Mouse (Mus musculus): ENCODE measurements at regions not wholly inside any gene's neighbourhood (a gene's known extent, or its start where the extent isn't known, plus 50 kb on each side); places are given as distances from the start of the nearest gene placed in this dataset.

DNA sequence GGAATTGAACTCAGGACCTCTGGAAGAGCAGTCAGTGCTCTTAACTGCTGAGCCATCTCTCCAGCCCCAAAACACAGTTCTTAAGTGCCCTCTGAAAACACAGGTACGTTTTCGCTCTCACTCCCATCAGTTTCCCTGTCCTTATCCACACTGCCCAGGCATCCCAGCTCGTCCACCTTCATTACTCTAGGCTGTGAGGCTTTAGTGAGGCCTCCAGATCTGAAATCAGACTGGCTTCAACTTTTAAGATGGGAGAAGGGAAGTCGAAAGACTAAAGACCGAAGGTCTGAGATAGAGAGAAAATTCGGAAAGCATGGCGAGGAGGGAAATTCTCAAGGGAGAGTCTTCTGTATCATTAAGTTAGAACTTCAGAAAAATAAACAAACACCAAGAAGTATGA is 54.8 kb upstream of the Tet2 start:
- Histone ChIP-seq H3K4me3 (ENCODE audit: insufficient read depth, low read depth, low read length) (no peak overlapping the region), H3K27ac (replicated peaks; ENCODE audit: low read depth, low read length) (no peak overlapping the region)

DNA sequence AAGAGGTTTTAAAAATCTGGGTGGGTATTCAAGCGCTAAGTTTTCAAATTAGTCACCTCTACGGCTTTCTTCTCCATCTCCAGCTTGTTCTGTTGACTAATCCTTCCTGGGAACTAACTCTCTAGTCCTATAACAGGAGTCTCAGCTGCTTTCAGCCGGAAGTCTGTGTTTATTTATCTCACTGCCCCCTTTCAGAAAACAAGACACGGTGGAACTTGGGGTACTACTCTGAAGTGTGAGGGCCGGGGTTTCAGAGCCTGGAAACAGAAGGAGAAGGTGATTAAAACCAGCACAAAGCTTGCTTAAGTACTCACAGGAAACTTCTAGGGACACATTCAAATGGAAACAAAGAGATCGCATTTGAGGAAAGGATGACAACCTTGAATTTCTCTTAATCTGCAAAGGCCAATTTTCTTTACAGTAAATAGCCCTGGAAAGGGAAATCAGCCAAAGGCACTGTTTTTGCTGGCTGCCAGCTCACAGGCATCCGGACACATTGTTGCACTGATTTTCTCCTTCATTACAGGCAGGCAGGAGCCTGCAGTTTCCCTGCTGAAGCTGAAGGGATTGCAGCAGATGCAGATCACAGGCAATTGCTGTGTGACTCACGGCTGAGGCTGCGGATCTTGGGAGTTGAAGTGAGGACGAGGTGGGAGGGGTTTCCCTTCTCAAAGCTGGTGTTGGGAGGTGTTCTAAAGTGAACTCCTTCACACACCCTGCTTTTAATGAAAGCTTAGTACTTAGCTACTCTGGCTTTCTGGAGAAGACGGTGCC is 55.7 kb upstream of the Tet2 start:
- Histone ChIP-seq H3K4me1 (ENCODE audit: control insufficient read depth, insufficient read depth, insufficient read length, low read length) (peaks cover 4% of the 10 kb centered on the region; the same call in 1 of the 2 replicates), H3K4me3 (ENCODE audit: insufficient read depth, low read depth, low read length) (no peak overlapping the region), H3K27ac (replicated peaks; ENCODE audit: low read depth, low read length) (no peak overlapping the region; the same call in 1 of the 2 replicates)

More for the DNA sequence above, 54.8 kb upstream of the Tet2 start:
- H3K4me1 ChIP-seq (ENCODE audit: control insufficient read depth, insufficient read depth, insufficient read length, low read length): peaks cover 4% of the 10 kb centered on the region; the same call in 1 of the 2 replicates

DNA sequence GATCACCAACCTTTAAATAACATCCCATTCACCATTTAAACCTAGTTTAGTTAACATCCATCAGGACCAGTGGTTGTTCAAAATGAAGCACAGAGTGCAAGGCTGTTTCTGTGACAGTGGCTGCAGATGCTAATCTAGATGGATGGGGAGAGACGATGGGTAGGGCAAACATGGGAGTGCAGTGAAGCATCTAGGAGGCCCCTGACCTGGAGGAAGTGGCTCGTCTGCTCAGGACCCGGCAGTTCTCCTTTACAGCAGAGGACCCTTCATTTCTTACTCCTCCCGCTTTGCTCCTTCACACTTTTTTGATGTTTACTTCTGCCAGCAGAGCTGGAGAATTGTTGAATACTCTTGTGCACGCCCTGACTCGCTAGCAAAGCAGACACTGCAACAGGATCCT is 60.5 kb upstream of the Tet2 start:
- Histone ChIP-seq H3K4me1 (ENCODE audit: control insufficient read depth, insufficient read depth, insufficient read length, low read length) (peaks cover 4% of the 10 kb centered on the region; the same call in 1 of the 2 replicates), H3K27ac (replicated peaks; ENCODE audit: low read depth, low read length) (no peak overlapping the region), H3K4me3 (ENCODE audit: insufficient read depth, low read depth, low read length) (no peak overlapping the region)

DNA sequence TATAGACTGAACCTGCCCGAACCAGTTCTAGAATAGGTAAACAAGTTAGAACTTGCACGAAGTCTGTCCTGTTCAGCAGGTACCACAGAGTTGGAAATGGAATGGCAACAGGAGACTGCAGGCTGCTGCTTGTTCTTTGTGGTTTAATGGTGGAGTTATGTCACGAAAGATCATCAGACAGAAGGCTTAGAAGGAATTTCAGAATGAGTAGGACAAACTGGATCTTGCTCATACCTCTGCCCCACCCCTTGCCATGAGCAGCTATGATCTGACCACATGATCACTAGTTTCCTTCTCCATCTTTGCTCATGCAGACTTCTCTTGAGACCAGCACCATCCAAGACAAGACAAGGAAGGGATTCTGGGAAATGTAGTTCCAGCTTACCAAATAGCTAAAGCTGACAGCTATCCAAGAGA is 63.9 kb upstream of the Tet2 start:
- Histone ChIP-seq H3K4me1 (ENCODE audit: control insufficient read depth, insufficient read depth, insufficient read length, low read length) (no peaks in the 10 kb centered on the region), H3K27ac (replicated peaks; ENCODE audit: low read depth, low read length) (no peak overlapping the region), H3K4me3 (ENCODE audit: insufficient read depth, low read depth, low read length) (no peak overlapping the region)

DNA sequence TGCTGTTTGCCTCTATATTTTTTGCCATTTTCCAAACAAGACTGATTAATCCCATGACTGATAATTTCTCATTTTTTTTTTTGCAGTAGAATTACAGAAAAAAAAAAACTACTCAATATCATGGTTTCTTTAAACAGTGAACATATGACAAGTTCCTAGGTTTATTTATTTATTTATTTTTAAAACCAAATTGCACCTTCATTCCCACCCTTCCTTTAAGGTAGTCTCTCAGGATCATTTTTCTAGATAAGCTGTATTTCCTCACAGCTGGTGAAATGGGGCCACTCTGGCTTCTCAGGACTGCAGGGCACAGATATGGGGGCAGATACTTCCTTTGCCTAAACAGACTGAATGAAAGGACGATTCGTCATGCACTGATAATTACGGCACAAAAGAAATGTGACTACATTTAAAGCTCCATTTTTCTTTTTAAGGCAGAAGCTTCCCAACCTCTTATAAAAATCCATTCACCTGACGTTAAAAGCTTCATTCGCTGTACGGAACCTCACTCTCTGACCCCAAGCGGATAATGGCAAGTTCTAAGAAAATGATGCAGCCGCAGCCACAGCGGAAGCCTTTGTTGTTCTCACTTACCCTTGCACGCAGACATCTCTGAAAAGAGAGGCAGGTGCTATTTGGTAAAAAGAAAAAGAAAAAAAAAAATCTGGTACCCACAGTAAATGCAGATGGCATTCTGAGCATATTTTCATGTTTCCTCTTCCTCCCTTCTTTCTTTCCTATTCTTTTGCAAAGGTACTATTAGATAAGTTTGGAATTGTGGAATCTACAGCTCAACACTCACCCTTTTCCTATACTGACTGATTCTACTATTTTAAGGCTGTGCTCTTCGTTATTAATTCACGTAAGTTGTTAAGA is 69.1 kb upstream of the Tet2 start:
- no peaks in the 10 kb centered on the region for H3K4me1 ChIP-seq (ENCODE audit: control insufficient read depth, insufficient read depth, insufficient read length, low read length)
- H3K27ac ChIP-seq (replicated peaks; ENCODE audit: low read depth, low read length): no peak overlapping the region
- no peak overlapping the region for H3K4me3 ChIP-seq (ENCODE audit: insufficient read depth, low read depth, low read length)

DNA sequence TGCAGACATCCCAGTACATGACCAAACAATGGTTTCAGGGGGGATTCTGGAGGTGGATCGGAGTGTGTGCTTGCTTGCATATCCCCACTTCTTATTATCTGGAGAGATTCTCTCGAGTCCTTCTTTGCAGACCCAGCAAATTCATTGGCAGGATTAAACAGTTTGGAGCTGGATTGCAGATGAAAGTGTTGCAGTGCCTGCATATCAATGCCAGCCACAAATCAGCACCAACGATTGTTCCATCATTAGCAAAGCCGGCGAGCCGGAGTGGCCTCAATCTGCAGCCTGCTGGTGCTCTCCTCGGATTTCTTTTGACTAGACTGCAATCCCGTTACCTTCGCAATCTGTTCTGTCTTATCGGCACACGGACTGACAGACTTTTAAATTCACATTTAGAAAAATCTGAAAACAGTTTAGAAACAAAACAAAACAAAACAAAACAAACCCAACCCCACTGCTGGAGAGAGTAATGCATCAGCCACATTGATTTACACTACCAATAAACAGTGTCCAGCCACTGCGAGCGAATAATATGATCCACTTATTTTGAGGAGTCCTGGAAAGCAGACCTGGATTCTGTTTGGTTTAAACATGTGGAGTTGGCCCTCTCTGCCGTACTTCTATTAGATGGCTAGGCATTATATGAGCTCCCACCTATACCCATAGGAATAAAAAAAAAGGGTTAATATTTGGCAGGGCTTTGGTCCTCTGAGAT is 69.9 kb upstream of the Tet2 start:
- Histone ChIP-seq H3K4me3 (ENCODE audit: insufficient read depth, low read depth, low read length) (no peak overlapping the region), H3K27ac (replicated peaks; ENCODE audit: low read depth, low read length) (no peak overlapping the region)

DNA sequence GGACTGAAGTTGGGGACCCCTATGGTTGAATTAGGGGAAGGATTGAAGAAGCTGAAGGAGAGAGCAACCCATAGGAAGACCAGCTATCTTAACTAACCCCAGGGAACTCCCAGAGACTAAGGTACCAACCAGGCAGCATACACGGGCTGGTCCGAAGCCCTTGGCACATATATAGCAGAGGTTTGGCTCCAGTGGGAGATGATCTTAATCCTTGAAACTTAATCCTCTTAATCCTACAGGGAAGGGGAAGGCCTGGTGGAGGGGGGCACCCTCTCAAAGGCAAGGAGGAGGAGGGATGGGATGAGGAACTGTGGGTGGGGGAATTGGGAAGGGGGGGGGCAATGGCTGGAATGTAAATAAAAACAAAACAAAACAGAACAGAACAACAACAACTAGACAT is 72.1 kb upstream of the Tet2 start:
- H3K4me3 ChIP-seq (ENCODE audit: insufficient read depth, low read depth, low read length): no peak overlapping the region
- no peaks in the 10 kb centered on the region for H3K4me1 ChIP-seq (ENCODE audit: control insufficient read depth, insufficient read depth, insufficient read length, low read length)
- no peak overlapping the region for H3K27ac ChIP-seq (replicated peaks; ENCODE audit: low read depth, low read length)

More for the DNA sequence above, 69.9 kb upstream of the Tet2 start:
- no peaks in the 10 kb centered on the region for H3K4me1 ChIP-seq (ENCODE audit: control insufficient read depth, insufficient read depth, insufficient read length, low read length)

DNA sequence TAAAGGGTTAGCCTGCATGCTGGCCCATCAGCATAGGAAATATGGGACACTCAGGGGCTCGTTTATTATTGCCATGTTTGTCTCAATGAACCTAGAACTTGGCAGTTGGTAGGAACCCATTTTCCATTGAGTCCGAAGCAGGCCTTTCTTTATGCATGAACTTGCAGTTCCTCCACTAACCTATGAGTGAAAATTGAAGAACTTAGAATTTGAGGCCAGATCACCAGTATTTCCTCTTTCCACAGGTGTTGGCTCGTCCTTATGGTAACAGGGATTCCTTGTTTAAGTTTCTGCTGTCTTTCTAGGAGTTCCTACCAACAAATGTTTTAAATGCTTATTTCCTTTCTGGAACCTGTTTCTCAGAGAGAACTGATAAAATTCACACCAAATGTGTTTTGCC is 73.6 kb upstream of the Tet2 start:
- H3K4me3 ChIP-seq (ENCODE audit: insufficient read depth, low read depth, low read length): no peak overlapping the region
- H3K27ac ChIP-seq (replicated peaks; ENCODE audit: low read depth, low read length): no peak overlapping the region
- H3K4me1 ChIP-seq (ENCODE audit: control insufficient read depth, insufficient read depth, insufficient read length, low read length): no peaks in the 10 kb centered on the region

DNA sequence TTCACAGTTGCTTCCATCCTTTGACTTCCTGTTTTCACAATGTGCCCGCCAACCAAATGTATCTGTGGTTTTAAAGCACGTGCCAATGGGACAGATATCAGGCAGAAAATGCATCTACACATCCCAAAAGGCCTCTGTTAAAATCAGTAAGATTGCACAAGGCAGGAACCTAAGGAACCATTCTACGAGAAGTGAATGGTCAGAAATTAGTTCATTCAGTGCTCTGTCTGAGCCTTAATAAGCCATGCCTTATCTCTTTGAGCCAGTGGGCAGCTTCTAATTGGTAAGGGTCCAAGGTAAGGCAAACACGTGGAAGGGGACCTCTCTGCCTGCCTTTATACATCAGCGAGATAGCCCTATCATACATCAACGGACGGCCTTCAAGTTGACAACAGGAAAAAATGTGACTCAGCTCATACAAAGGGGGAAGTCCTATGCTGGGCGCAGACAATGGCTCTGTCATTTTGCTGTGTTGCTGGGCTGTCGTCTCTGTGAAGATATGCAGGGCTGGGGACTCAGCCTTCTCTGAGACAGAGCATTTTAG is 78.3 kb upstream of the Tet2 start:
- no peak overlapping the region; the same call in 1 of the 2 replicates for H3K27ac ChIP-seq (replicated peaks; ENCODE audit: low read depth, low read length)
- H3K4me1 ChIP-seq (ENCODE audit: control insufficient read depth, insufficient read depth, insufficient read length, low read length): no peaks in the 10 kb centered on the region
- H3K4me3 ChIP-seq (ENCODE audit: insufficient read depth, low read depth, low read length): no peak overlapping the region

DNA sequence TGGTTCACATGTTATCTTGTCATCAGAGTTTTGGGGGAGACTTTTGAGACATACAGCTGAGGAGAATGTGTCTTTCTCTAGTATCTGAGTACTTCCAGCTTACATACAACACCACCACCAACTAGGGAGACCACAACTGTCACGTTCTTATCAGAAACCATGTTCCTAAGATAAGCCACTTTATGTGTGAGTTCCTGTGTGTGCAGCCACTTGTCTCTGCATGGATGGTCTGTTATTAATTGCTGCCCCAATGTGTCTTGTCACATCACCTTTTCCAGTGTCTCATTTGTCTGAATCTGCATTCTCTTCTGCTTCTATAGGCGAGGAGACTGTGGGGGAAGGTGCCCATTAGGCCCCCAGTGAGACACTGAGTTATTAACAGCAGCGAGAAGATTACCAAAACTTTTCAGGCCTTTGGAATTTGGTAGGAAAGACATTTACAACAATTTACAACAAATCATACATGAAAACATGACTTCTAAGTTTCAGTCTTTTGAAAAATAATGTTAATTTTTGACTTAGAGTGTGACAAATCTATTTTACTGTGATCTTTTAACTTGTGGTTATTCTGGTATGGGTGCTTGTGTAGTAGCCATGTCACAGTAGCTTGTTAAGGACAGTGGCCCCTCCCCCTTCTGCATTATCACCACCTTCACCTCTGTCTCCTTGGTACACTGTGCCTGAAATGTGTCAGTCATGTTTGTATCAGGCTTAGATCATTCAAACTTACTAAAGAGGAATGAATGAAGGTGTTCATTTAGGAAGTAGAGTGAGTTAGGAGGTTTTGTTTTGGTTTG is 79.3 kb upstream of the Tet2 start:
- H3K4me1 ChIP-seq (ENCODE audit: control insufficient read depth, insufficient read depth, insufficient read length, low read length): no peaks in the 10 kb centered on the region
- H3K4me3 ChIP-seq (ENCODE audit: insufficient read depth, low read depth, low read length): no peak overlapping the region
- H3K27ac ChIP-seq (replicated peaks; ENCODE audit: low read depth, low read length): no peak overlapping the region

DNA sequence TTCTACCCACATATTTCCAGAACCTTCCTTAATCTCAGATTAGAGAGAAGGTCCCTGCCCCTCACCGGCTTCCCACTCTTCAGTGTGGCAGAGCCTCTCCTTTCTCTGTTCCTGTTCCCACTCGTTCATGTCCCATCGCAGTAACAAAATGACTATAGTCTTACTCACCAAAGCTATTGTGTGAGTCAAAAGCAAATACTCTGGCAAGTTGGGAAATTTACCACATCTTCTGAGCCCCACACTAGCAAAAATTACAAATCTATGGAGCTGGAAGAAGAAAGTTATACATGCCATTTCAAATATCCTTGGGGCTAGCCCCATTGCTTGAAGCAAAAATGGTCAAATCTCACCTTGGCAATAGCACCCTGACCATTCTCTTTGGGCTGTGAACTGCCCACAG is 80.1 kb upstream of the Tet2 start:
- Histone ChIP-seq H3K4me3 (ENCODE audit: insufficient read depth, low read depth, low read length) (no peak overlapping the region), H3K4me1 (ENCODE audit: control insufficient read depth, insufficient read depth, insufficient read length, low read length) (no peaks in the 10 kb centered on the region), H3K27ac (replicated peaks; ENCODE audit: low read depth, low read length) (no peak overlapping the region)

DNA sequence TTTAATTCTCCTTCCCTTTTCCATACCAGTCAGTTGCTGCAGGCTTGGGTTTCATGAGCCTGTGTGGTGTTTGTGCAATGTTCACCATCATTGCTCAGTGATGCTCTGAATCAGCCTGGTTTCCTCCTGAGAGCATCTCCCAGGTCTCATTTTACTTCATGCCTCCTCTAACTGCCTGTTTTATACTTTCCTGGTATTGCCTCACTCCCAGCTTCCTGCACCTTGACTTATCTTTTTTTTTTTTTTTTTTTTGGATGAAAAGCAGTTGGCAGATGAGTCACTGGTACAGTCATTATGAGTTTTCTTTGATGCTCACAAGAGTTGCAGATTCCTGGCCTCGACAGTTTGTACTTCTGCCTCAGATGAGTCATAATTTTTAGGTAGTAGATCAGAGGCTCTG is 81.5 kb upstream of the Tet2 start:
- no peak overlapping the region for H3K4me3 ChIP-seq (ENCODE audit: insufficient read depth, low read depth, low read length)
- H3K27ac ChIP-seq (replicated peaks; ENCODE audit: low read depth, low read length): no peak overlapping the region
- H3K4me1 ChIP-seq (ENCODE audit: control insufficient read depth, insufficient read depth, insufficient read length, low read length): no peaks in the 10 kb centered on the region

DNA sequence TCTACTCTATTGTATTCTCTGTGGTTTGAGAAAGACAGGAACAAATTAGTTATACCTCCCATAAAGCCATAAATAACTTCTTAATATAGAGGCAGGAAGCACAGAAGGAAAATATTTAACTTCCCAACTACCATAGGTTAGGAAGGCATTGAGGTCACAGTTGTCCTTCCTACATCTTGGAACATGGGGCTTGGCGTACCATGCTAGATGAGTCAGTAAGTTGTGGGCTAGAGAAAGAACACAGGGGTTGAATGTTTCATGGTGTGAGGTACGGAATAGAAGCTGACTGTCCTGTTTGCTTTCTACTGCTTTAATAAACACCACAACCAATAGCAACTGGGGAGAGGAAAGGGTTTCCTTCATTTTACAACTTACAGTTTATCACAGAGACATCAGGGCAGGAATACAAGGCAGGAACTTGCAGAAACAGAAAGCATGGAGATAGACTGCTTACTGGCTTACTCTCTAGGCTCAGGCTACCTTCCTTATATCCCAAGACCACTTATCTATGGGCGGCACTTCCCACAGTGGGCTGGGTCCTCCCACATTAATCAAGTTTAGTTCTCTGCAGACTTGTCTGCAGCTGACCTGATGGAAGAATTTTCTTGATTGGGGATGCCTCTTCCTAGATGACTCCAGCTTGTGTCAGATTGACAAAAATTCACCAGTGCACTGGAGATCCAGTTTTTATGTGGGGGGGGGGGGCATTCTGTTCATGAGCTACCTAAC is 82.3 kb upstream of the Tet2 start:
- Histone ChIP-seq H3K4me1 (ENCODE audit: control insufficient read depth, insufficient read depth, insufficient read length, low read length) (no peaks in the 10 kb centered on the region), H3K27ac (replicated peaks; ENCODE audit: low read depth, low read length) (no peak overlapping the region), H3K4me3 (ENCODE audit: insufficient read depth, low read depth, low read length) (no peak overlapping the region)

DNA sequence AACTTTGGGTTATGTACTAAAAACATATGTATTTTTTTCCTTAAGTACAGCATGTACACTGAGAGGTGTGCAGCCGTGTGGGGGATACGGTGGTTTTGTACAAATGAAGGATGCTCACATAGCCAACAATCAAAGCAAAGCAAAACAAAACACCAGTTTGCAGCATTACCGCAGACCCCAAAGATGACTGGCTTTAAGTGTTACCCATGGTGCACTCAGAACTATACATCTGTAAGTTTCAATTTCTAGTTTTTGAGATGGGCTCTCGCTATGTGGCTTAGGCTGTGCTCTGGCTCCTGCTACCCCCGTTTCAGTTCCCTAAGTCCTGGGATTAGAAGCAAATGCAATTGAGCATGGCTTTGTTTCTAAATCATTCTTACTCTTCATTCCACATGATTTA is 89.4 kb upstream of the Tet2 start:
- no peak overlapping the region for H3K4me3 ChIP-seq (ENCODE audit: insufficient read depth, low read depth, low read length)
- H3K4me1 ChIP-seq (ENCODE audit: control insufficient read depth, insufficient read depth, insufficient read length, low read length): no peaks in the 10 kb centered on the region
- no peak overlapping the region for H3K27ac ChIP-seq (replicated peaks; ENCODE audit: low read depth, low read length)

All from brown adipose tissue, adult 24 weeks (tissue).